In genomic region chr13:38151069-38151588, GRCm38 (mm10) we compare ENCODE assay signal across 8 mouse cellular contexts. TPM values are rescaled to one million over a fixed set of nuclear protein-coding genes. Genes with fewer than 3 reads are reported as not detected.
A peak's percentile ranks its signal among the peaks of the same experiment; 100 is the strongest.
DNase-seq lines count a peak whose midpoint lies in the region; ATAC-seq and TF ChIP-seq lines count a peak whose summit lies in the region.

Gene Dsp (plus strand): TSS chr13:38151294.

- intact Hi-C loops in heart, postnatal 25 days (cut with DNase I): no loop called here

- no peak within 1 kb of the TSS for H3K27ac ChIP-seq in embryonic fibroblast, embryonic 13.5 days (ENCODE audit: insufficient read depth, low read length)

- peaks cover 3% of the 10 kb centered on the region; the same call in 1 of the 2 replicates for H3K4me1 ChIP-seq in embryonic fibroblast, embryonic 13.5 days (ENCODE audit: control insufficient read depth, insufficient read depth, low read length)

- no peak for TF ChIP-seq CTCF in embryonic fibroblast, embryonic 13.5 days (IDR thresholded peaks at IDR 0.05; ENCODE audit: borderline replicate concordance, insufficient read depth, low read length)

- peak within 1 kb of the TSS; percentile 22 for H3K4me3 ChIP-seq in embryonic fibroblast, embryonic 13.5 days (ENCODE audit: insufficient read depth, low read length)

- TF ChIP-seq POLR2A in embryonic fibroblast, embryonic 13.5 days (IDR thresholded peaks at IDR 0.05; ENCODE audit: low read depth, low read length): no peak

- peak; percentile 49 for ATAC-seq in megakaryocyte progenitor cell, adult 5-6 weeks (replicated peaks; ENCODE audit: poor library complexity)

- DNase-seq in B cell, adult 2 months: peak; percentile 26 to 40
- DNase-seq in R1 (ENCODE audit: low read depth, low spot score) (peak; percentile 74), MN1 (ENCODE audit: low spot score) (no peak)
- peak; percentile 21 for DNase-seq in heart, postnatal 25 days (ENCODE audit: low spot score)
- peak; percentile 75 to 81 for DNase-seq in kidney, postnatal 4 days
- peak; percentile 51 for DNase-seq in right cerebral cortex, postnatal 4 days

RNA-seq across cellular contexts. Expression of gene Dsp, which starts in this region (rescaled TPM):
- 1.0 and 1.1 TPM in 2 replicates for polyA plus RNA-seq in embryonic fibroblast, embryonic 13.5 days (2011; ENCODE audit: insufficient read length, low read depth, missing spikeins)
- total RNA-seq in heart, postnatal 25 days (2021): 100 to 1,000 TPM; 435 to 451 TPM
- 0.37 and 0.64 TPM in 2 replicates for total RNA-seq in megakaryocyte progenitor cell, adult 5-6 weeks (2015)
- 0.95 and 1.0 TPM in 2 replicates for total RNA-seq in megakaryocyte progenitor cell, adult 5-6 weeks (2017)

Comparison
In these comparisons a context has a peak if more than half of its experiments do, and no peak if none do; other contexts are left out.
1. RNA of gene Dsp (total RNA-seq): 435 to 451 TPM in heart, postnatal 25 days; 0.37 to 1.0 TPM in megakaryocyte progenitor cell, adult 5-6 weeks; every median in the first group is over 100 times any median in the second.